Mouse (Mus musculus) megakaryocyte, embryonic 14.5 days (primary cell): ENCODE data around the gene Ptpdc1.

ENCODE experiments used
- FLI1 ChIP-seq: IDR thresholded peaks from 2 replicates; pipeline ENCODE4 v1.6.1; 2012; ENCODE audit warnings: low read length, inconsistent platforms, mixed read lengths
- GATA1 ChIP-seq: IDR thresholded peaks from 3 replicates; pipeline ENCODE4 v1.6.1; 2012; ENCODE audit warnings: mixed read lengths, low read length, inconsistent platforms, borderline replicate concordance

DNA sequence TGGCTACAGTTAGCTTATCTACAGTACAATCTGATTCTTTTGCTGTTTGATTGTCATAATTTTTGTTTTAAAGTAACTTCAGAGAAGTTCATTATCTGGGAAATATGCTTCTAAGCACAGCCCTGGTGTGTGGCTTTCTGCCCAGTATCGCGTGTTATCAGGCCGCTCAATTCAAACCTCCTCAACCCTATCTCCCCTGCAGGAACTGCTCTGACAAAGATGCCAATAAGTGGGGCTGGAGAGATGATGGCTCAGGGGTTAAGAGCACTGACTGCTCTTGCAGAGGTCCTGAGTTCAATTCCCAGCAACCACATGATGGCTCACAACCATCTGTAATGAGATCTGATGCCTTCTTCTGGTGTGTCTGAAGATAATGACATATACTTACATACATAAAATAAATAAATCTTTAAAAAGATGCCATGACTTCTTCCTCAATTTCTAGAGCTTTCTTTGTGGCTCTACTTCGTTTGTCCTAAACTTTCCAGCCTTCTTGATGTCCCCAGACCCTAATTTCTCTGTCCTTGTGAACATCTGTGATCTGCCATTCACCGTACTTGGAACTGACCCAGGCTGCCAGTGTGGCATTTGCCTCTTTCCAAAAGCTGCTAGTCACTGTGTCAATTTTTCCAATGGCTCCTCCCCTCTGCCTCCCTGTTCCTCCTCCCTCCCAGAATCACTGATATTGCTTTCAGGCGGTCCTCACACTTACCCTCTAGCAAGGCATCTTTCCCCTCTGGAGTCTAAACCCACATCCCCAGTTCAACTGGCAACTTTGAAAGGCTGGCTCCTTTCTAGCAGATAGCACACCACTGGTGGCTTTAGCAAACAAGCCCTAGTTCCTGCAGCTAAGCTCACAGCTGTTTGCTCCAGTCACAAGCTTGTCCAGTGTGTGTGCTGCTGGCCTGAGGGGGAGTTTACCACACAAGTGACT, 25.9 kb upstream of the Ptpdc1 start:
- TF ChIP-seq GATA1, result no peak
- TF ChIP-seq FLI1, result no peak
